Mouse (Mus musculus) spleen, embryonic (tissue): ENCODE measurements around the gene Gcnt4.
"Not testable (repeated sequence)": the region's sequence is repeated elsewhere in the genome, so short reads cannot be mapped to it uniquely, and the experiment has no call there.

Experiments
- CTCF ChIA-PET: fragments of 350-600 bp; sonication (Branson Sonifier 250); formaldehyde crosslinking; loops from one replicate; lab custom pipeline; 2022; lab: Charles Lee

The Gcnt4 gene

DNA sequence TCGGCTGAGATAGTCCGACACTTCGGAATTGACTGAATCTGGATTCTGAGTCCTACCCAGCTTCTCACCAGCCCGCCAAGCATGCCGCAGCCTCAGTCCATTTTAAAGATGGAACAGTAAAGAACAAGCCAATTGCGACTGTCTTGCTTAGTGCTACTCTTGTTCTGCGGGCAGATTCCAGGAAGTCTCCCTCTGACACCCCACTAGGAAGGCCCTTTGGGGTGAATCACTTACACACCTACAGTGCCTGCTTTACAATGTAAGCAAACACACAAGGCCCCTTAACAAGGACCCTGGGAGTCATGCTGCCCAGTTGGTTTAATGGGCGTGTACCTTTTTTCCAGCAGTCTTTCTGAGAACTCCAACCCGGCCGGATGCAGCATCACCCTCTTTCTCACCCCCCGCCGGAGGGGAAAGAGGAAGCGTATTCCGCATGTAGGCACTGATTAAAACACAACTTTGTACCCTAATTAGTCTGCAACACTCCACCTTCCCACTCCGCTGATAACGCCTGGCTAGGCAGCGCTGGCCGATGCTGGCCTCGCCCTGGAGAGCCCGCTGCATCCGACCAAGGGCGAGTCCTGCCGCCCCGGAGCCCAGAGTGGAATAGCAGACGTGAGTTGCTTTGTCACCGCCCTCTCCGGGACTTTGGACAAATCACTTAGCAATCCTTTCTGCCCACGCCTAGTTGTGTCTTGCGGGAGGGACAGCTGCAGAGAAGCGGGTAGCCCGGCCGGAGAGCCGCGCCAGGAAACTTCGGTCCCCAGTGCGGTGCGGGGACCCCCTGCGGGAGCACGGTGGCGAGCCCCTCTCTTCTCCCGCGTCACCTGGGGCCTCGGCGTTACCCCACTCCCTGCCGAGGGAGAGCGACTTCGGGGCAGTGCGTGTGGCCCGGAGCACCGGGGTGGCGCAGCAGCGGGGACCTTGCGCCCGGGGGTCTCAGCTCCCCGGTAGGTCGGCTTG, at the start of gene Gcnt4:
Gene Gcnt4, plus strand, starts transcription at position 691 of the 963 bp plus-strand sequence.
- CTCF ChIA-PET: no interaction called here

DNA sequence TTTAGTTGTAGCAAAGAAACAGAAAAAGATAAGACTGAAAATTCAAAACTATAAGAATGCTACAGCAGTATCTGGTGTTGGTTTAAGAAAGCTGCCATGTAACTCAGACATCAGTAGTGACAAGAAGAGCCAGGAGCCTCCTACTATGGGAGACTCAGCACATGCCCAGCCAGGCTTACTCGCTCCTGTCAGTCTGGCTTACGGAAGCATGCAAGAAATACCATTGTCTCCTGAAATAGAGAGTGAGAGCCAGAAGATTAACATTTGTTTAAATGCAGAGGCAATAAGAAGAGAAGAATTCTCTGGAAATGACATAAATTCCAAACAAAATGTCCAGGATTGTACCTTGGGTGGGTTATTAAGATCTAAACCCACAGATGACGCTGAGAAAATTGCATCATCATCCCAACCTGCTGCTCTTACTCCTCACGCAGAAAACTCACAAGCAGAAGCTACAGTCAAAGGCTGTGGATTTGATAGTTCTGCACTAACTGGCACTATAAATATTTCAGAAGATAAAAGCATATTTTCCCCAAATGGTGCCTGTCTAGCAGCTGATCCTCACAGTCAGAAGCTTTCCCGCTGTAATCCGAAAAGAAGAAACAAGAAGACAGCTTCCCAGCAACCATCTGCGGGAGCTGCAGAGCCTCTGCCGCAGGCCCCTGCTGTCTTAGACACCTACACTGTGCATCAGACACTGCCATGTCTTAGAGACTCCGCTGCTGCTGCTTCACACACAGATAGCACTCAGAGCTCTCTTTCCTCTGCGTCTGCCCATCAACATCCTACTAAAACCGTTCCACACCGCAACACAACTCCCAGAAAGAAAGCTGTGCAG, 46.0 kb upstream of the Gcnt4 start:
- CTCF ChIA-PET: no interaction called here

DNA sequence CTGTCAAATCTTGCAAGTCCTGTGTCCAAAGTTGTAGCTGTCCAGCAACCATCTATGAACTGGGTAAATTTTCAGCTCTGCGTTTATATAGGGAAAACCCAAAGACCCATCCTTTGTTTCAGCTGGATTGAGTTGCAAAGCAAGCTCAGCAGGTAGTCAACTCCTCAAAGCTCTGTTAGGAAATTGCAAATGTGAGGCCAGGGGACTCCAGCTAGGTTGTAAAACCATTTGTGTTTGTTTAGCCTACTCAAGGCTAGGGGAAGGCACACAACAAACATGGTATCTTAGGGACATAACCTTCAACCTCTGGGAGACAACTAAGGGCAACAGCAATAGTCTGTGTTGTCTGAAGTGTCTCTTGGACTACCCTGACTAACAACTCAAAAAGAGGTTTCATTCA, 40.0 kb upstream of the Gcnt4 start:
- CTCF ChIA-PET: interaction anchor here (0.7 kb wide), 1 partner anchor 116 kb away, joined by 6 read pairs; no protein-coding TSS in a partner anchor

DNA sequence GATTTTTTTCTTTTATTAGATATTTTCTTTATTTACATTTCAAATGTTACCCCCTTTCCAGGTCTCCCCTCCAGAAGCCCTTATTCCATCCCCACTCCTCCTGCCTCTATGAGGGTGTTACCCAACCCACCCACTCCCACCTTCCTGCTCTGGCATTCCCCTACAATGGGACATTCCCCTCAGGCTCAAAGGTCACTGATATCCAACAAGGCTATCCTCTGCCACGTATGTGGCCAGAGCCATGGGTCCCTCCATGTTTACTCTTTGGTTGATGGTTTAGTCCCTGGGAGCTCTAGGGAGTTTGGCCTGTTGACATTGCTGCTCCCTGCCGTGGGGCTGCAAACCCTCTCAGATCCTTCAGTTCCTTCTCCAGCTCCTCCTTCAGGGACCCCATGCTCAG, 34.5 kb upstream of the Gcnt4 start:
- CTCF ChIA-PET: no interaction called here

DNA sequence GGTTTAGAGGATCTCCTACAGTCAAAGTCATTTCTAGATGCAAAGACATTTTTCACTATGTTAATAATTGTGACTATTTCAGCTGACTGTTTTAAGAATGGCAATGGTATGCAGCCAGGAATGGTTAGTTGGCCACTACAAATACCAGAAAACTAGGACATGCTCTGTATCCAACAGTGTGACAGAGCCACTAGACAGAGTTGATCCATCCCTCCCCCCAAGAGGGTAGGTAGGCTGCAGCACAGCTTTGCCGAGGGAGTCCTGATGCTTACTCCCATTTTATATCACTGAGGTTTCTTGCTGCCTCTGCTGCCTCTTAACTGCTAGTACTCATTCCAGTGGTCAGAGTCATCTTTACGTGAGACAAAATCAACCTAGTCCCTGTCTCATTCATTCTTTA, 29.3 kb upstream of the Gcnt4 start:
- CTCF ChIA-PET: no interaction called here

DNA sequence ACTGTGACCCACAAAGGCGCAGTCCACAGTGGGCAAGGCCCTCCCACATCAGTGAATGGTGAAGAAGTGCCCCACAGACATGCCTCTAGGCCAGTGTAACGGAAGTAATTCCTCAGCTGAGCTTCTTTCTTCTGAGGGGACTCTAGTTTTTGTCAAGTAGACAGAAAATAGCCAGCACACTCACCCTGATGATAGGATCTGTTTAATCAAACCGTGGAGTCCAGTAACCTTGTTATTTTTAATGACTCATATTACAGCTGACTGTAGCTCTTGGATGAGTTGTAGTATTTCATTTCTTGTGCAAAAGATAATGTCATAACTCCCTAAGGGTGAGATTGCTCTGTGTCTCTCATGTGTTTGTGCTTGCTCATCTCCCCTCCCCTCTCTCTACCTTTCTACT, 17.8 kb upstream of the Gcnt4 start:
- CTCF ChIA-PET: no interaction called here

DNA sequence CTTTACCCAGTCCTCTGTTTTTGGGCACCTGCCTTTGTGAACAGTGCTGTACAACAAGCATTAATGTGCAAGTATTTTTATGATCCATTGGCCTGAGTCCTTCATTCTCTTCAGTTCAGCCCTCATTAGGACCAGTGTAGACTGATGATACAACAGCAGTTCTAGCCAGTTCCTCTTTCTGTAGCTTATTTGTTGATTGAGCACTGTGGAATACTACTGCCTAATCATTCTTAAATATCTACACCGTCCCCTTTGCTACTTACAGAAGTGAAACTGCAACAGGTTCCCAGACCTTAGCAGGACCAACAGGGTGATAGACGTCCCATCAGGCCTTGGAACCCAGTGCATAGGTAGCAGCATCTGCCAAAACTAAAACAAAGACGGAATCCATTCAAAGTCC, 13.3 kb upstream of the Gcnt4 start:
- CTCF ChIA-PET: no interaction called here

DNA sequence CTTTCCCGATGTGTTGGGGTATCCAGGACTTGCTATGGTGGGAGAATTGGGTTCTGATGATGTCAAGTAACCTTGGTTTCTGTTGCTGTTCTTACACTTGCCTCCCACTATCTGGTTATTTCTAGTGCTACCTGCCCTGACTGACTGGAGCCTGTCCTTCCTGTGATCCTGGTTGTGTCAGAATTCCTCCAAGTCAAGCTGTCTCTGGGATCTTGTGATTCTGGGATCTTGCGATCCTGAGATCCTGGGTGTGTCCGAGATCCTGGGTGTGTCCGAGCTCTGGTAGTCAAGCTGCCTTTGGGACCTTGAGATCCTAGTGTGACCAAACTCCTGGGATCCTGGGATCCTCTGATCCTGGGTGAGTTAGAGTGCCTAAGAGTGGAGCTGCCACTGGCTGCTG, 1.4 kb upstream of the Gcnt4 start:
- CTCF ChIA-PET: not testable (repeated sequence)

DNA sequence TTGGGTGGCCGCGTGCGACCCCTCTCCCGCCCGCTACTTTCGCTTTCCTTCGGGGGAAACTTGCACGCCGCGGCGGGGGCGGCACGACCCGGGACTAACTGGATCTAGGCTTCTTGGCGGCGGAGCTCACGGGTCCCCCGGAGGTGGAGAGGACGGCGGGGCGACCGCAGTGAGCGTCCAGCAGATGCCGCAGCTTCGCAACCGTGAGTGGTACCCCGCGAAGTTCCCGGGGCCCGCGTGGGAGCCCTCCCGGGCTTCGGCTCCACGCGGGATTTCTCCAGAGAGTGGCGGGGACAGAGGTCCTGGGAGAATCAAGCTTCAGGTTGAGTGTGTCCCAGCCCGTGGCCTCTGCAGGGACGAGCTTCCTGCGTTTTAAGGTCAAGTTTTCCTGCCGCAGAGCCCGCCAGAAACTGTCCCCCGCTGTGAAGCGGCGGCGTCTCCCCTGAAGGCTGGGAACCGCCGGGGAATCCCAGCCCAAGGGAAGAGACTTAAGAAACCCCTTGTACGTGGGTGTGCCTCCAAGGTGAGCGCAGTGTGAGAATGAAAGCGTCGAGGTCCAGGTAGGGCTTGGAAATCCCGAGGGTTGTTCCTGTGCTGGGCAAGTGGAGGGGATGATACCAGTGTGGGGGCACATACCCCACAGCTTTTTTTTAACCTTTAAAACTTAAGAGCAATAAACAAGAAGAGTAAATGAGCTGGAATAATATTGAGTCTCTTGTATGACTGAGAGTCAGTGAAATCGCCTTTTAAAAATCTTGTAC, 676 bp downstream of the Gcnt4 start:
- CTCF ChIA-PET: interaction anchor here (0.5 kb wide), 1 partner anchor 20 kb away, joined by 3 read pairs; no protein-coding TSS in a partner anchor

DNA sequence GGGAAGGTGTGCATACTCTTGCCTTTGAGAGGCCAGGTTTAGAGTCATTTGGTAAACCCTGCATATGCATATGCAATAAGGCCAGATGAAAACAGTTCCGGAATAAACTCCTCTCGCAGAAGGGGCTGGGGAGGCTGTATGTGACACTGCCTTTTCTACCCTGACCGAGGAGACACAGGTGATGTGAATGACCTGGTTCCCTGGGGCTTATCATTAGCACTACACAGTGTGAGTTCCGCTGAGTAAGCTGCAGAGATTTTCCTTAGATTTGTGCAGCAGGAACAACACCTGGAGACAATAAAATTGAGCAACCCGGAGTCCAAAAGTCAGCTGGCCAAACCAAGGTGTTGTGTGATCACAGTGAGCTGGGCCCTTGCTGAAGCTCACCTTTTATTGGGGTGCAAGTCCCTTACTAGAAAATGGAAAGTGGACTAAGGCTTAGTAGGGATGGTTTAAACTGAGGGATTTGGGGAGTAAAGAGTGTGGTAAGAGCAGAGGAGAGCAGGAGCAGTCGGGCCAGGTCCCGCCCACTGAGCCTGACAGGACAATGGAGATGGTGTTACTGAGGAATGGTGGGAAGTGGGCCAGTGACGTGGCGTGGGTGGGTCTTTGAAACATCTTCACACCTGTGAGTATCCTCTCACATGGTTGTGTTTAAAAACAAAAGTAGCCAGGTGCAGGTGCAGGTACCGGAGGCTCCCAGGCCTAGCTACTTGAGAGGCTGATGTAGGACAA, 1.7 kb downstream of the Gcnt4 start:
- CTCF ChIA-PET: no interaction called here

DNA sequence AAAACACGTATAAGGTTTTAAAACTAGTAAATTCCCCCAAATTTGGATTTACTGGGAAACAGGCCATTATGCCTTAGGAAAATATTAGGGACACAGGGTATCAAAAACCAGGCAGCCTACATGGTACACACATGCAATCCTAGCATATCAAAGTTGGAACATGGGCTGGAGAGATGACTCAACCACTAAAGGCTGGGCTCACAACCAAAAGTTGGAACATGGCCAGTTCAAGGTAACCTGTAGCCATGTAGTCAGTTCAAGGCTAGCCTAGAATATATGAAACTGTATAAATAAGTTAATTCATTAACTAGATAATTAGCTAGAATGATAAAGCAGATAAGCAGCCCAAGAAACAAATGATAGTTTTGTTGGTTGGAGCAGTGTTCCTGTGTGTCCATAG, 3.3 kb downstream of the Gcnt4 start:
- CTCF ChIA-PET: no interaction called here

DNA sequence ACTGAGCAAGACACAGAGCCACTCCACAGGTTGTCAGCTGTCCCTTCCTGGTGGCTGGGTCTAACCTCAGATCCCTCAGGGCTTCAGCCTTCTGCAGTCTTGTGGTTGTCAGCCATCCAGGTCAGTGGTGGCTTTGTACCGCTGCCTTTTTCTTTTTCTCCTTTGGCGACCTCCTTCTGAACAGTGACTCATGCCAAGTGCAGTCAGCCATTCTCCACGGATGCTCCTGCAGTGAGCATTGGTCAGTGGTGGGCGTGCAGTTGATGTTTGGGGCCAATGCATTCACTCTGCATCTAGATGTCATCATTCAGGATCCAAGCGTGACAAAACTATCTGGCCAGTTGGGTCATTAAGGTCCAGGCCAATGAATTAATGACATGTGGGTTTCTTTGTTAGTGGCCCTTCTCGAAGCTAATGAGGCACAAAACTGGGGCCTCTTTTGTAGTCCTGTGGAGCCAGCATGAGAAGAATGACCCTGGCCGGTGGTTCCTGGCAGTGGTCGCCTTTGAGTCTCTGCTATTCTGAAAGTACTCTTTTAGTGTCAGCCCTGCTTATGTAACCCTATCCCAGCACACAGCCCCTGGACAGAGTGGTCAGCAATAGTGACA, 4.0 kb downstream of the Gcnt4 start:
- CTCF ChIA-PET: no interaction called here

DNA sequence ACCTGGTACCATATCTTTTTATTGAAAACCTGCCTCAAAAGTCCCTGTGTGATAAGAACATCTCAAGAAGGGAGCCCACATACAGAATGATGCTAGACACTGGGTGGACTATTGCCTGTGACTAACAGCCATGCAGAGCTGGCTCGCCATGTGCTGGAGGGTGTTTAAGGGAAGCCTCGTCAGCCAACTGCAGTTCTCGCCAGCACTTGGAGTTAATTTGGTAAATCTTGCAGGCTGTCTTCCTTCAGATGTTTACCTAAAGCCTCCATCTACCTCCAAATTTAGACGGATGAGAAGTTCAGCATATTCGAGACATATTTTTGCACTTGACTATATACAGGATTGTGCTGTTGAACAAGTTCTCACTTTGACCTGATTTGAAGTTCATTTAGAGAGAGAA, 8.3 kb downstream of the Gcnt4 start:
- CTCF ChIA-PET: no interaction called here

DNA sequence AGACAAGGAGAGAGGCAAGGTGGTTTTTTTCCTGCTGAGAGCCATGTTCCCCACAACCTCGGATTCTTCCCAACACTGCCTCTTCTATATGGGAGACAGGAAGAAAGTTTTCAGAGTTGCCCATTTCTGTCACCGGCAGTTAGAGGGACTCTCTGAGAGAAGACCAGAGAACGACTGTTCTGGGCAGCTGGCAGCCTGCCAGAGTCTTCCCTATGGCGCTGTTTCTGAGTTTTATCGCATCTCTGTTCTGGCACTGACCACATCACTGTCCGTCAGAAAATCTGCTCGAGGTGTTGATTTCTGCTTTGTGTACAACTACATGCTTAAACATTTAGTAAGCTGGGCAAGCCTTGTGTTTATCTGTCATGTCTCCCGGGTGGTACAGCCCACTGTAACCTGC, 8.9 kb downstream of the Gcnt4 start:
- CTCF ChIA-PET: no interaction called here

DNA sequence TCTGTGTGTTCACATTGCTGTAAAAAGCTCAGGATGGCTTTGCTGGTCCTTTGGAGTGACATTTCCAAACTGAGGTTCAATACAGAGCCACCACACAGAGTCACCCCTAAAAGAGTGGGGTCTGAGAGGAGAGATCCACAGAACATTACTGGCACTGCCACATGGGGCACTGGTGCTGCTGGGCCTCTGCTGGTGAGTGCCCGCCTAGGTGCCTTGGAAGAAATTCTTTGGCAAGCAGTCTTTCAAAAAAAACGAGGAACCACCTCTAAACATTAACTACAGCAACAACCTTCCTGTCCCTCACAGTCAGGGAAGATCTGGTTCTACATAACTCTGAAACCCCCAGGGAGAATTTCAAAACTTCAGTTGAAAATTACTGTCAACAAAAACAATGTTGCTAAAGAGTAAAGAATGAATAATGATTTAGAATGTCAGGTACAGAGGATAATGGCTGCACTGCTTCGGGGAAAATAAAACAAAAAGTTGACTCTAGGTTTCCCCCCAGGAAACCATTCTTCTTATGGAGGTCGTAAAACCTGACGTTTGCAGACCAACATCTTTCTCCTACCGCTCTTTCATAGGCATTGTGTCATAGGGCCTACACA, 11.8 kb downstream of the Gcnt4 start:
- CTCF ChIA-PET: no interaction called here

DNA sequence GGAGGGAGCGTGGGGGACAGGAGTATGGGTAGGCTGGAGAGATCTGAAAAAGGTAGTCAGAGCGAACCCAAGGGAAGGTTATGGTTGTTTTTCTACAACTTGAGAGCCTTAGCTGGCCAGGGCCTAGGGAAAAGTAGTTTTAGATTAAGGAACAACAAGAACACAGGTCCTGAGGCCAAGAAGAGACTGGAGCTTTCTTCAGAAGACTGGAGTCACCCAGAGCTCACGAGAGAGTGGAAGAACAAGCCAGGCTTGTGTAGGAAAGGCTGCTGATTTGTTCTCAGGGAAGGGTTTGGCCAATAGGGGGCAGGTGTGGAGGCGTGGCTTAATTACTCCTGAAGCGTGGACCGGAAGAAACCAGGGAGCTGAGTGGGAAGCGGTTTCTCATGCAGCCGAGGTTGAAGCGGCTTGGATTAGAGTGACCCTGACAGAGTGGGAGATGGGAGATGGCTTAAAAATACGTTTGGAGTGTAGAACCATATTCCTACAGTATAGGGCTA, 12.6 kb downstream of the Gcnt4 start:
- CTCF ChIA-PET: no interaction called here

DNA sequence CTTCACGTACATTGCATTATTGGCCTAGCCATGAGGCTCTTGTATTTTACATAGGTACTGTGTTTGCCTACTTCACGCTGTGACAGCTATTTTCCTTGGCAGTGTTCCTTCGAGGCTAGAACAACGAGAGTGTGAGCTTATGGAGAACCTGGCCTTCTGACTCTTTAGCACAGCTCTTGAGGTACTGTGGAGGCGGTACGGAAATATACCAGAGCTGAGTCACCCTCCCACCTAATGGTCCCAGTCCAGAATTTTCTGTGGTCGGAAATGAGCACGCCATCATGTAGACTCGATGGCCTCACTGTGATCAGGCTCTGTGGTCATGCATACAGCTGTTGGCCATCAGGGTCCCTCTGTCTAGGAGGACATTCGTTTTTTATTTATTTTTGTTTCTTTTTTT, 15.2 kb downstream of the Gcnt4 start:
- CTCF ChIA-PET: no interaction called here

DNA sequence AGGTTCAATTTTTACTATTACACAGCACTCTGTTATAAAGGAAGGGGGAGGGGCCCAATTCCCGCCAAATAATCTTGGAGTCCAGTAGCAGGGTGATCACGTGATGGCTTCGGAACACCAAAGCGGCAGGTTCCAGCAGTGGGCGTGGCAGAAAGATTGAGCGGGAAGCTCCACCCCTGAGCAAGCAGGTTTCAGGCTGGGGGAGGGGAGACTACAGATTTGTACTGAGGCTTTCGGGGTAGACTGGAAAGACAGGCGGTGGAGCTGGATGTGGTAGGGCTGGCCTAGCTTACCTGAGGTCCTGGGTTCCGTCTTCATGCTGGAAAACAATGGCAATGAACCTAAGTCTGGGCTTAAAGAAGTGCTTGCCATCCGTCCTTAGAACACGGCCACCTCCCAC, 17.0 kb downstream of the Gcnt4 start:
- CTCF ChIA-PET: not testable (repeated sequence)

DNA sequence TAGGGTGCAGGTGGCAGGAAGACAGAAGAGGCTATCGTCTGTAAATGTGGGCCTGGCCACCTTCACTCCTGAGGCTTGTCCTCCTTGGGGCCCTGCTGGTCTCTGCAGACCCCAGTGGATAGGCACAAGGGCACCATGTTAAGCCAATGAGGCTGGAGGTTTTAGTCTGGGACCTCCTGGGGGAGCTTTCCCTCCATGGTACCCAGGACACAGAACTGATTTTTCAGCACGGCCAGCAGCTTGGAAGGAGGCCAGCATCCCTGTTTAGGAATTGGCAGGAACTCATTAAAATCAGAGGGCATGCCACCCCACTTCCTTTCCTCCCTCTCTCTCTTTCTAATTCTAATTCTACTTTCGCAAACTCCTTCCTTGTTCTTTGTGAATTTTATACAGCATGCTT, 19.1 kb downstream of the Gcnt4 start:
- CTCF ChIA-PET: no interaction called here

DNA sequence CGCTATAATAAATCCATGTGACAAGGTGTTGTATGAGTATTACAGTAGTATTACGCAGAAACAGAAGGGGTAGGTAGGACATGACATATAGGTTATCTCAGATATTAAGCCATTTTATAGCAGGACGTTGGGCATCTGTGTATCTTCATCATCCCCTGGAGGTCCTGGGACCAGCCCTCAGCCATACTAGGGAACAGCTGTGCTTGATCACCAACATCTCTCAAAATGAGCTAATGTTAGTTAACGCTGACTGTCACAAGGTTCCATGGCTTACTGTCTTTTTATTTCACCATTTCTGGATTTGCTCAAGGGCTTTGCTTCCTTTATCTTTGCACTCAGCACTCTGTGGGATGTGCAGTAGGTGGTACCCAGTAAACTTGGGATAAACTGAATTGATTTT, 21.3 kb downstream of the Gcnt4 start:
- CTCF ChIA-PET: no interaction called here
